Mouse (Mus musculus) embryonic facial prominence, embryonic 13.5 days (tissue): ENCODE results near the gene Prune1. TPM values are rescaled to one million over a fixed set of nuclear protein-coding genes. Genes with fewer than 3 reads are reported as not detected.
"Not testable (repeated sequence)": the region's sequence is repeated elsewhere in the genome, so short reads cannot be mapped to it uniquely, and the experiment has no call there.

Experiments used
- ATAC-seq: fragments of 200-750 bp; cut with Nextera tagmentation; 2 replicates; pipeline ENCODE4 v1.8.0; 2017; ENCODE audit warnings: low read depth; ENCODE audit not compliant: insufficient number of reproducible peaks, insufficient read depth, low FRiP score, low TSS enrichment
- H3K27ac ChIP-seq: fragments of 300-500 bp; sonication (generic); 2 replicates; pipeline ENCODE4 v1.5.1; 2015; ENCODE audit warnings: moderate library complexity, mild to moderate bottlenecking, inconsistent platforms
- H3K27me3 ChIP-seq: fragments of 300-500 bp; sonication (generic); 2 replicates; pipeline ENCODE4 v1.6.1; 2015; ENCODE audit warnings: mild to moderate bottlenecking, inconsistent platforms
- H3K36me3 ChIP-seq: fragments of 300-500 bp; sonication (generic); 2 replicates; pipeline ENCODE4 v1.6.1; 2015; ENCODE audit warnings: mild to moderate bottlenecking, inconsistent platforms
- H3K4me1 ChIP-seq: fragments of 300-500 bp; sonication (generic); 2 replicates; pipeline ENCODE4 v1.6.1; 2015; ENCODE audit warnings: inconsistent platforms
- H3K4me2 ChIP-seq: fragments of 300-500 bp; sonication (generic); 2 replicates; pipeline ENCODE4 v1.6.1; 2015; ENCODE audit warnings: moderate library complexity, mild to moderate bottlenecking, inconsistent platforms
- H3K4me3 ChIP-seq: fragments of 300-500 bp; sonication (generic); 2 replicates; pipeline ENCODE4 v1.5.1; 2015; ENCODE audit warnings: mild to moderate bottlenecking, inconsistent platforms
- H3K9ac ChIP-seq: fragments of 300-500 bp; sonication (generic); 2 replicates; pipeline ENCODE4 v1.6.1; 2015; ENCODE audit warnings: mild to moderate bottlenecking, inconsistent platforms
- H3K9me3 ChIP-seq: fragments of 300-500 bp; sonication (generic); 2 replicates; pipeline ENCODE4 v1.6.1; 2016; ENCODE audit warnings: inconsistent platforms
- WGBS: fragments of 180-500 bp; shearing (Covaris S2); methylation state at CpG from one replicate; pipeline ENCODE4 v1.1.7; 2015; ENCODE audit warnings: mixed read lengths; 5-methylcytosine and 5-hydroxymethylcytosine counted together
- polyA plus RNA-seq: library from polyadenylated mRNA; unstranded; fragments of >200 nt; fragmentation: Nextera tagmentation; extraction: Ambion mirVana; gene quantifications from 2 replicates; pipeline ENCODE4 v1.2.1, GENCODE M21; 2015

The Prune1 gene
- polyA plus RNA-seq, 1 experiment from 2014 or later = 23.5 TPM

DNA sequence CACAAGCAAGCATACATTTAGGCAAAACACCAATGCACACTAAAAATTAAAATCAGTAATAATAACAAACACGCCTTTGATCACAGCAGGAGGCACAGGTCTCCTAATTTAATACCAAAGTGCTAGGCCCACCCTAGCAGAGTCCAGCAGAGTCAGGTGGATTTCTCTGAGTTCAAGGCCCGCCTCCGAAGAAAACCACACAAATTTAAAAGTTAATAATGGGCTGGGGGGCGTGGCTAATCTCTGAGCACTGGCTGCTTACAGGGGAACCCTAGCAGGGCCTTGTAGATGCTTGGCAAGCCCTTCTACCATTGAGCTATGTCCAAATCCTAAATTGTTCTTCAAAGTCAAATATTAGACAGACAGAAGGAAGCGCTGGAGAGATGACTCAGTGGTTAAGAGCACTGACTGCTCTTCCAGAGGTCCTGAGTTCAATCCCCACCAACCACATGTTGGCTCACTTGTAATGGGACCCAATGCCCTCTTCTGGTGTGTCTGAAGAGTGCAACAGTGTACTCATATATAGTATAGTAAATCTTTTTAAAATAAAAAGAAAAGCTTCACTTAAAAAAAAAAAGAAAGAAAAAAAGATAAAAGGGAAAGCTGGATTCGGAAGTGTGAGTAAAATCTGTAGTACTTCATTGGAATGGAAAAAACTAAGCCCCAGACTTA is 63.3 kb downstream of the Prune1 start:
- H3K36me3 ChIP-seq = peaks cover 60% of the 10 kb centered on the region
- 82% methylated on average over 6 of the region's 6 CpGs for WGBS
- H3K9me3 ChIP-seq = no peaks in the 10 kb centered on the region
- no peaks in the 10 kb centered on the region for H3K27me3 ChIP-seq
- H3K27ac ChIP-seq = peak overlapping the region; percentile 99
- H3K4me3 ChIP-seq = peak overlapping the region; percentile 66
- peak overlapping the region; percentile 91 for H3K9ac ChIP-seq
- peaks cover 14% of the 10 kb centered on the region for H3K4me1 ChIP-seq
- no peak for ATAC-seq
- peak overlapping the region; percentile 67 for H3K4me2 ChIP-seq

DNA sequence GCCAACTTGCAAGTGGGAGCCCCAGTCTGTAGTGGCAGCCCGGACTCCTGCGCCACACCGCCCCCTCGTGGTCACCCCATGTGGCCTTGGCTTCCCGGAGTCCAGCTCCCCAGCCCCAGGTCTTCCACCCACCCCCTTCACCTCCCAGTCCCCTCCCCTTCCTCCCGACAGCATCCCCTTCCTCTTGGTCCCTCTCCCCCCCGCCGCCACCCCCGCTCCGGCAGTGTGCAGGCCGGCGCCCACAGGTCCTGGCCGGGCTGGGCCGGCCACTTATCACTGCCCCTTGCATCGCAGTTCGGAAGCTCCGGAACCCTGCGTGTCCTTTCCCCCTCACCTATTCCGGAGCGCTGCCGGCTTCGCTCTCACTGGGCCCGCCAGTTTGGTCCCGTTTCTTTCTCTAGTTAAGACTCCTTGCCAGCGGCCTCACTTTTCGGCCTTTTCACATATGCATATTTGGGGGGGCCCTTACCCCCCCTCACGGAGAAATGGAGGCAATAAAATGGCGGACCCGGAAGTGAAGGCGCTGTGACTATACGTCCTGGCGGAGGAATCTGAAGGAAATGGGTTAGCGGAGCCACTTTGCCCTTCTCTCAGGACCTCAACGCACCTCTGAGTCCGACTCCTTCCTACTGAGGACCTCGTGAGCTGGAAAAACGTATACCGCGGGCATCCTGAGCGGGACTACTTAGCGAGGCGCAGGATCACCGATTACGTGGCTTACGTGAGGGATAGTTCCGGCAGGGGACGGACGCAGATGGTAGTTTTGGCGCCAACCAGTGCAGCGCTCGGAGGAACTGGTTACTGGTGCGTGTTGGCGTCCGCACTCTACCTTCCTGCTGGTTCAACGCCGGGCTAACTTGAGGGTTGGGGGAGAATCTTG is 64.4 kb downstream of the Prune1 start, which contains the start of gene Gabpb2:
Gabpb2 (minus strand) TSS at position 662 of the 880 bp plus-strand sequence.
- Histone ChIP-seq H3K9me3 (no peaks in the 10 kb centered on the region), H3K4me2 (peak within 1 kb of the TSS; percentile 67), H3K4me3 (peak within 1 kb of the TSS; percentile 66), H3K27ac (peak within 1 kb of the TSS; percentile 99), H3K36me3 (peaks cover 53% of the 10 kb centered on the region), H3K27me3 (no peaks in the 10 kb centered on the region), H3K9ac (peak within 1 kb of the TSS; percentile 91), H3K4me1 (peaks cover 14% of the 10 kb centered on the region)
- 1% methylated on average over 56 of the region's 56 CpGs for WGBS
- peak; percentile 86 for ATAC-seq

DNA sequence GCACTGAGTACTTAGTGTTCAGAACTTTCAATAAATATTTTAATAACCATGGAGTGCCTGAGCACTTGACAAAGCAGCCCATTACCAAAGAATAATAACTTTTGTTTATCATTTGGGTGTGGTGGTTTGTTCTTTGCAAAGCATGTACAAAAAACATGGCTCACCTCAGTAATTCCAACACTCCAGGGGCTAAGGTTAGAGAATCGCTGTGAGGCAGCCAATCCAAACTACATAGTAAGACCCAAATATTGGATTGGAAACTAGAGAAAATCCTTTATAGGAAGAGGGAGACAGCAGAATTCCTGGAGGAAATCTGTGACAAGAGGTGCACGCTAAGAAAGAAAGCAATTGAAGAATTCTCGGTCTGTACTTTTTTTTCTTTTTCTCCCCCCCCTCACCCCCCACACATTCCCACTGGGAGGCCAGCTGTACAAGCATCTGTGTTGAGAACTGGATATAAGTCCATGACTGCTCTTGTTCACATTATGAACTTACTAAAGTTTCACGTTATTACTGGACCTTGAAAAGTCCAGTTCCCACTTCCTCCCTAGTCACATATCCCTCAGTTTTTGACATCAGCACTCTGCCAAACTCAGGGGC is 65.1 kb downstream of the Prune1 start:
- H3K9me3 ChIP-seq = no peaks in the 10 kb centered on the region
- WGBS = 15% methylated on average over 4 of the region's 4 CpGs
- no peaks in the 10 kb centered on the region for H3K27me3 ChIP-seq
- no peak; the same call in 1 of the 2 replicates for ATAC-seq
- peaks cover 14% of the 10 kb centered on the region for H3K4me1 ChIP-seq
- peak overlapping the region; percentile 66 for H3K4me3 ChIP-seq
- peak overlapping the region; percentile 99 for H3K27ac ChIP-seq
- H3K9ac ChIP-seq = peak overlapping the region; percentile 91
- H3K36me3 ChIP-seq = peaks cover 51% of the 10 kb centered on the region
- H3K4me2 ChIP-seq = peak overlapping the region; percentile 67

DNA sequence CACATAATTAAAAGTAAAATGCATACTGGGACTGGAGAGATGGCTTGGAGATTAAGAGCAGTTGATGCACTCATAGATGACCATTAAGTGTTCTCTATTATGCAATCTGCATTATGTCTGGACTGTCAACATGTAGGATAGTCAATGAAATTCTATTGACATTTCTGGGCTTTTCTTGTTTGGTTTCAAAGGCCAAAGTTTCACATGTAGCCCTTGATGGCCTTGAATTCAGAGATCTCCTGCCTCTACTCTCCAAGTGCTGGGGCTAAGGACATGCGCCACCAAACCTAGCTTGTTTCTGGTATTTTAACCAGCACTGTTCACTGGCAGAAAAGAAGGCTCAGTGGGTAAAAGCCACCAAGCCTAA is 68.3 kb downstream of the Prune1 start:
- peaks cover 44% of the 10 kb centered on the region for H3K36me3 ChIP-seq
- no peak overlapping the region for H3K9ac ChIP-seq
- peaks cover 13% of the 10 kb centered on the region for H3K4me1 ChIP-seq
- H3K9me3 ChIP-seq = no peaks in the 10 kb centered on the region
- WGBS = 91% methylated on average over 1 of the region's 1 CpGs
- H3K4me2 ChIP-seq = no peak overlapping the region
- no peak overlapping the region for H3K27ac ChIP-seq
- H3K4me3 ChIP-seq = no peak overlapping the region
- no peaks in the 10 kb centered on the region for H3K27me3 ChIP-seq
- ATAC-seq = no peak

DNA sequence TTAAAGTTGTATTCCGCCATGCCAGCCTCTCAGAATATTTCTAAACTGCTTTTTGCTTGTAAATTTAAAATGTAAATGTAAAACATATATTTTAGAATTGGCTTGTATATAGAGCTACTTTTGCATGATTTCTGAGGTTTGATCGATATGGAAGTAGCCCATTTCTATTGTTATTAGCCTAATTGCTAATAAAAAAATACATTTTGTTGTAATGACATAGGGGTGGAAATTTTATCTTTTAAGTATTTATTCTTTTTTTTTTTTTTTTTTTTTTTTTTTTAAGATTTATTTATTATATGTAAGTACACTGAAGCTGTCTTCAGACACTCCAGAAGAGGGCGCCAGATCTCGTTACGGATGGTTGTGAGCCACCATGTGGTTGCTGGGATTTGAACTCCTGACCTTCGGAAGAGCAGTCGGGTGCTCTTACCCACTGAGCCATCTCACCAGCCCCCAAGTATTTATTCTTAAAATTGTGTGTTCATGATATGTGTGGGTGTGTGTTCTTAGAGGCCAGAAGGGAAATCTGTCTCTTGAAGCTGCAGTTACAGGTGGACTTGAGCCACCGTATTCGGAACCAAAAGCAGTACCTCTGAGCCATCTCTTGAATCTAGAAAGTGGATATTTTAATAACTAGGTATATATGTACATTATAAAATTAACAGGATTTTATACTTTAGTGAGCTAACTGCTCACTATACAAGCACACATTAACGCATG is 68.8 kb downstream of the Prune1 start:
- H3K4me1 ChIP-seq, H3K27me3 ChIP-seq, H3K9ac ChIP-seq, H3K27ac ChIP-seq, H3K9me3 ChIP-seq, ATAC-seq, H3K4me3 ChIP-seq, H3K4me2 ChIP-seq: not testable (repeated sequence)
- WGBS = 89% methylated on average over 9 of the region's 10 CpGs
- H3K36me3 ChIP-seq = peaks cover 48% of the 10 kb centered on the region

DNA sequence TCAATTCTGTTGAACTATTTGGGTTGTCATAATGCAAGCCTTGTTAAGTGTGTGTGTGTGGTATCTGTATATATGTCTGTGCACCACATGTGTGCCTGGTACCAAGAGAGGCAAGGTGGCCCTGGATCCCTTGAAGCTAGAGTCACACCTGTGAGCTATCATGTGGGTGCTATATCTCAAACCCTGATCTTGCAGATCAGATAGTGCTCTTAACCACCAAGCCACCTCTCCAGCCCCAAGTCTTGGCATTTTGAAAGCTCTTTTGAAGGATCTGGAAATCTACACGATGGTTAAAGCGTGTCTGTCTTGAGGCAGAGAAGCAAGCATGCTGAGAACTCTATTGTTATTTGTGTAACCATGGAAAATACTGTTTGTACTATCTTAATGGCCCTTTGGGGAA is 71.3 kb downstream of the Prune1 start:
- ATAC-seq = no peak
- H3K4me3 ChIP-seq = no peak overlapping the region
- no peaks in the 10 kb centered on the region for H3K27me3 ChIP-seq
- H3K9me3 ChIP-seq = no peaks in the 10 kb centered on the region
- peaks cover 63% of the 10 kb centered on the region for H3K36me3 ChIP-seq
- H3K27ac ChIP-seq = no peak overlapping the region
- H3K4me1 ChIP-seq = no peaks in the 10 kb centered on the region
- no peak overlapping the region for H3K4me2 ChIP-seq
- 80% methylated on average over 2 of the region's 2 CpGs for WGBS
- no peak overlapping the region for H3K9ac ChIP-seq

DNA sequence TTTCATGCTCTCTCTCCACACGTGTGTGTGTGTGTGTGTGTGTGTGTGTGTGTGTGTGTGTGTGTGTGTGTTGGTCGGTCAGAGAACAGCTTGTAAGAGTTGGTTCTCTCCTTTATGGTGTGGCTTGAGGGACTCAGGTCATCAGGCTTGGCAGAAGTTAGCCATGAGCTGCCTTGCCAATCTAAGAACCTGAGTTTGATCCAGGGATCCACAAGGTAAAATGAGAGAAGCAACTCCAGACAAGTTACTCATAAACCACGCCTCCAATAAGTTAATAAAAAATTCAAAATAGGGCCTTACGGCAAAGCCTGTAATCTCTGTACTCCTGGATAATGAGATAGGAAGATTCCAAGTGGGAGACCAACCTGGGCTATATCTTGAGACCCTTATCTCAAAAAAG is 73.6 kb downstream of the Prune1 start:
- Histone ChIP-seq H3K9ac (no peak overlapping the region), H3K27me3 (no peaks in the 10 kb centered on the region), H3K4me2 (no peak overlapping the region), H3K4me1 (no peaks in the 10 kb centered on the region), H3K27ac (no peak overlapping the region), H3K9me3 (no peaks in the 10 kb centered on the region), H3K36me3 (peaks cover 69% of the 10 kb centered on the region), H3K4me3 (no peak overlapping the region)
- ATAC-seq = no peak
- WGBS = 84% methylated on average over 4 of the region's 4 CpGs

DNA sequence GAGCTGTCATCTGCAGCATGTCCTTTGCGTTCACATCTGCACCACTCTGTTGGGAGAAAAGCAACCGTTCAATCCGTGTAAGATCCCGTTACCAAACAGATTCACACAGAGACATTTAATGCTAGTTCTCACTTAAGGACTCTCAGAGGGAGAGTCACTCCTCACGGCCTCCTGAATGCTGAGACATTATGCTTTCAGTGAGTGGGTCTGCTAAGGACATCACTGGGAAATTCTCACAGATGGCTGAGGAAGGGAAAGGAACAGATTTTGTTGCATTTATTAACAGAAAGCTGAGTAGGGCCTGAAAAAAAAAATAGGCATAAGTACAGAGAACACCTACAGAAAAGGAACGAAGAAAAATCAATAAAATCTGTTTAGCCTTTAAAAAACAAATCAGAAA is 78.0 kb downstream of the Prune1 start:
- ATAC-seq = no peak
- Histone ChIP-seq H3K27ac (no peak overlapping the region), H3K9me3 (no peaks in the 10 kb centered on the region), H3K9ac (no peak overlapping the region), H3K27me3 (no peaks in the 10 kb centered on the region), H3K4me3 (no peak overlapping the region), H3K4me1 (0 out of 2 replicates have a peak, but pooled peaks cover 4% of the 10 kb centered on the region), H3K4me2 (no peak overlapping the region), H3K36me3 (peaks cover 87% of the 10 kb centered on the region)
- WGBS = 88% methylated on average over 6 of the region's 6 CpGs

Other genes starting within 250 kb of the Prune1 start
- gene Psmd4, start 239.5 kb downstream of the Prune1 start, polyA plus RNA-seq = 286 and 293 TPM in 2 replicates
- 23.8 and 26.3 TPM in 2 replicates for gene Pip5k1a, start 175.1 kb downstream of the Prune1 start, polyA plus RNA-seq
- 185 and 213 TPM in 2 replicates for gene Vps72, start 171.1 kb downstream of the Prune1 start, polyA plus RNA-seq
- gene Tmod4, start 157.6 kb downstream of the Prune1 start, polyA plus RNA-seq = 0.65 and 0.69 TPM in 2 replicates
- 75.2 and 81.8 TPM in 2 replicates for gene Scnm1, start 148.1 kb downstream of the Prune1 start, polyA plus RNA-seq
- gene Lysmd1, start 148.0 kb downstream of the Prune1 start, polyA plus RNA-seq = 17.0 and 19.3 TPM in 2 replicates
- 2.7 and 4.7 TPM in 2 replicates for gene Tnfaip8l2, start 139.7 kb downstream of the Prune1 start, polyA plus RNA-seq
- gene Sema6c, start 121.6 kb downstream of the Prune1 start, polyA plus RNA-seq = 9.4 and 10.1 TPM in 2 replicates
- 13.9 and 14.2 TPM in 2 replicates for gene Gabpb2, start 64.2 kb downstream of the Prune1 start, polyA plus RNA-seq
- gene Cdc42se1, start 53.3 kb downstream of the Prune1 start, polyA plus RNA-seq = 89.6 and 91.2 TPM in 2 replicates
- gene Mllt11, start 49.9 kb downstream of the Prune1 start, polyA plus RNA-seq = 18.8 and 20.3 TPM in 2 replicates
- gene Gm128, start 40.5 kb downstream of the Prune1 start, polyA plus RNA-seq = 0.46 and 0.61 TPM in 2 replicates
- 4.9 and 6.2 TPM in 2 replicates for gene Bnipl, start 30.9 kb downstream of the Prune1 start, polyA plus RNA-seq
- 41.4 and 42.9 TPM in 2 replicates for gene Mindy1, start 731 bp downstream of the Prune1 start, polyA plus RNA-seq
- 1.7 and 2.4 TPM in 2 replicates for gene Anxa9, start 25.1 kb upstream of the Prune1 start, polyA plus RNA-seq
- gene Cers2, start 32.7 kb upstream of the Prune1 start, polyA plus RNA-seq = 168 and 170 TPM in 2 replicates
- 49.8 and 51.5 TPM in 2 replicates for gene Setdb1, start 75.1 kb upstream of the Prune1 start, polyA plus RNA-seq
- 0.39 TPM in 1 of 2 replicates, not detected in the other for gene 4930558C23Rik, start 120.8 kb upstream of the Prune1 start, polyA plus RNA-seq
- gene Arnt, start 152.3 kb upstream of the Prune1 start, polyA plus RNA-seq = 53.2 and 60.8 TPM in 2 replicates
- 37.9 and 41.4 TPM in 2 replicates for gene Ctsk, start 217.2 kb upstream of the Prune1 start, polyA plus RNA-seq
- gene Ctss, start 244.7 kb upstream of the Prune1 start, polyA plus RNA-seq = 11.8 and 12.6 TPM in 2 replicates